Mouse (Mus musculus) Muller cell, postnatal 12 days (primary cell): ENCODE results near the gene Zdhhc12.

ENCODE experiments used
- DNase-seq: peaks from one replicate; pipeline ENCODE4 v3.0.0-alpha.2; 2015; ENCODE audit errors: inconsistent ontology term

The Zdhhc12 gene

DNA sequence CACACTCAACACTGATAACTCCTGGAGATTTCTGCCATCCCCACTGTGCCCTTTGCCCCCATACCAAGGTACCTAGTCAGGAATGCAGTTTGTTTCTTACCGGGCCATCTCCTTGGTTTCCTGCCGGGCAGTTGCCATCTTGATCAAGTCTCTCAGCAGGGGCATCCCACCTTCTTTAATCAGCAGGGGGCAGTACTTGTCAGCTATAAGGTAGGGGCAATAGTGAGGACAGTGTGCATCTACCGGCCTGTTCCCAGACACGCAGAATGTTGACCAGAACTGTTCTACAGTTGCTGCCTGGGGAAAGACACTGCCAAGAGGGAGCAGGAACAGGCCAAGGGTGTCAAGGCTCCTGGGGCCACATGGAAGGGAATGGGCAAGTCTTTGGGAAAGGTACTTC is 6.8 kb upstream of the Zdhhc12 start:
- no peak for DNase-seq

GRCm38 (mm10) chr2:30095882-30096527 is 2.6 kb upstream of the Zdhhc12 start:
- peak; percentile 32 for DNase-seq

DNA sequence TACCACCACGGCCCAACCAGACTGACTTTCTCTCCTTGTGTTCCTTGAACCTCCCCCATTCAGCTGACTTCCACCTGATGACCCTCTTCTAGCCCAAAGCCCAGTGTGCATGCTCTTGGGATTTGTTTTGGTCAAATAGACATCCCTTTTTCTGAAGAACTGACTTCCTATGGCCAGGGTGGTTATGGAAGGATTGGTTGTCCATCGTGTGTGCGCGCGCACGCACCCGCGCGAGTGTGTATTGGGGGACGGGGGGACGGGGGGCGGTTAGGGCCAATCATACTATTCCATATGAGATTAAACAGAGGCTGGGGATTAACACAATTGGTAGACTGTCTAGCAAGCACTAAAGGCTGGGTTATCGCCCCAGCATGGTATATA is 750 bp upstream of the Zdhhc12 start:
- peak; percentile 51 for DNase-seq

- DNase-seq, result no peak
Measured at GRCm38 (mm10) chr2:30092280-30092918, 1.0 kb downstream of the Zdhhc12 start.

DNA sequence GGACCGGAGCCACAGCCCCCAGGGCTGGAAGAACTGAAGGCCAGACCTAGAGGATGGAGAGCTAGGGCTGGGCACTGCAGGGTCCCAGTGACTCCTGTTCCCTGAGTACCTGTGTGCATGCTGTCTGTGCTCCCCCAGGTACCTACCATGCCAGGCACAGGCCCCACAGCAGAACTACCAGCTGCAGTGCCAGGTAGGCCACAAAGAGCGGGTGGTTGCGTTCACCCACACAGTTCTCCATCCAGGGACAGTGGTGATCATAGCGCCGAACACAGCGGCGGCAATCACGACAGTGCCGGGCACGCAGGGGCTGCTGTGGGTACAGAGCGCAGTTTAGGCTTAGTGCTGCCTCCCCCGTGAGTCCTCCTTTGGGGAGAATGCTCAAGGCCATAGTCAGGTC is 1.9 kb downstream of the Zdhhc12 start:
- DNase-seq, result no peak

- DNase-seq, result no peak
Measured at GRCm38 (mm10) chr2:30087310-30087709, 6.1 kb downstream of the Zdhhc12 start.

DNA sequence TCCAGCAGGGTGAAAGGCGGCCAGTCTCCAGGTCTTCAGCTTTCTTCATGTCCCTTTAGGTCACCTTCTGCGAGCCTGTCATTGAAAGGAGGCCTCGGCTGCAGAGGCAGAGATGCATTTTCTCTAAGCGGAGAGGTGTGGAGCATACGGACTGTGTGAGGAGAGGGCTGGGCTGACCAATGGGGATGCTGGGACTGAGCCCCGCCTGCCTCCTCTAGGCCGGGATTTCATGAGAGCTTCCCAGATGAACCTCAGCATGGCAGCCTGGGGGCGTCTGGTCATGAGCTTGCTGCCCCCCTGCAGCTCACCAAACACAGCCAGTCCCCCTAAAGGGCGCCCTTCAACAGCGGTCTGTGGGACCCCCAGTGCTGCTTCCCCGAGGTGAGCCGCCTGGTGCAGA is 8.8 kb downstream of the Zdhhc12 start:
- DNase-seq, result no peak

- DNase-seq, result no peak
Measured at GRCm38 (mm10) chr2:30084113-30084512, 9.3 kb downstream of the Zdhhc12 start.

- DNase-seq, result no peak
Measured at GRCm38 (mm10) chr2:30080181-30080800, 13.2 kb downstream of the Zdhhc12 start.

GRCm38 (mm10) chr2:30078760-30079159 is 14.7 kb downstream of the Zdhhc12 start:
- no peak for DNase-seq

- DNase-seq, result peak; percentile 19
Measured at GRCm38 (mm10) chr2:30078349-30078712, 15.1 kb downstream of the Zdhhc12 start.

DNA sequence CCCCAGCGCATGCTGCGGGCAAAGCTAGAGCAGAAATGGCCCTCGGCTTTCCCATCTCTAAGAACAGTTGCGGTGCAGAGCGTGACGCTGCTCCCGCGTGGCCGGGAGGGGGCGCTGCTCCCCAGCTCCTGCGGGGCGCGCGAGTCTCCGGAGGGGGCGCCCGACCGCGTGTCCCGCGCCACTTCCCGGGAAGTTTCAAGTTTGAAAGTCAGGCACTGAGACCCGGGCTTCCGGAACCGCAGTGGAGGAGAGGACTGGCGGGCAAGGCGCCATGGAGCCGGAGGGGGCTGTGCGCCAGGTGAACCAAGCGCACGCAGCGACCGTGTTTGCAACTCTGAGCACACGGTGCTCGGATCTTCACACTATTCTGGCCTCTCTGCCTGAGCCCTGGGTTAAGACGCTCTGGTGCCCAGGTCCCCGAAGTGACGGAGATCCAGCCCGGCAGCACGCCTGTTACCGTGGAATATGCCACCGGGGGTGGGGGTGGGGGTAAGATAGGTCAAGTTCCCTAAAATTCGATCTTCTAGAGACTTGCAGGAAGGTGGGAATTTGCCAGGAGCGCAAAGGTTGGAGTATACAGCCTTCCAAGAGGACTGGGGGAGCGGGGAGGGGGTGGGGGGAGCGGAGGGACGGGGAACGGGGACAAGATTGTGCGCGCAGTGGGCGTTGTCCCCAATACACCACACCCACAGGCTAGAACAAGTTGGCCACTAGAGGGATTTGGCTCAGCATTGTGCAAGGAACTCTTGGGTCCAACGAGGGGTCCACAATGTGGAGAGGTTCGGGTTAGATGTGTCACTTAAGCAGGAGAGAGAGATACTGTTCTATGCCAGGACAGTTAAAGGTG is 15.7 kb downstream of the Zdhhc12 start, which contains the start of gene Pkn3:
TSS of gene Pkn3 (plus strand) at position 183 of the 847 bp plus-strand sequence.
- DNase-seq, result peak; percentile 87

DNA sequence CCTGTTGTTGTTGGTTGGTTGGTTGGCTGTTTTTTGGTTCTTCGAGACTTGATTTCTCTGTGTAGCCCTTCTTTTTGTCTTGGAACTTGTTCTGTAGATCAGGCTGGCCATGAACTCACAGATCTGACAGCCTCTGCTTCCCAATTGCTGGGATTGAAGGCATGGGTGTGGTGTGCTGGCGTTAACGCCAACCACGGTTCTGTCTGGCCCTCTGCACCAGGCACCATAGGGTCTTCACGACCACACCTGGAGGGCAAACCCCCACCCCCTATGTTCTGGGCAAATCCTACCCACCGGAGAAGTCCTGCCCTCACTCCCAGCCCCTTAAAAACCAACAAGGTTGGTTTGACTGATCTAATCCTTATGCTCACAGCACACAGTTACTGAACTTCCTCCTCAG is 16.5 kb downstream of the Zdhhc12 start:
- DNase-seq, result no peak

- DNase-seq, result no peak
Measured at GRCm38 (mm10) chr2:30076439-30076838, 17.0 kb downstream of the Zdhhc12 start.

DNA sequence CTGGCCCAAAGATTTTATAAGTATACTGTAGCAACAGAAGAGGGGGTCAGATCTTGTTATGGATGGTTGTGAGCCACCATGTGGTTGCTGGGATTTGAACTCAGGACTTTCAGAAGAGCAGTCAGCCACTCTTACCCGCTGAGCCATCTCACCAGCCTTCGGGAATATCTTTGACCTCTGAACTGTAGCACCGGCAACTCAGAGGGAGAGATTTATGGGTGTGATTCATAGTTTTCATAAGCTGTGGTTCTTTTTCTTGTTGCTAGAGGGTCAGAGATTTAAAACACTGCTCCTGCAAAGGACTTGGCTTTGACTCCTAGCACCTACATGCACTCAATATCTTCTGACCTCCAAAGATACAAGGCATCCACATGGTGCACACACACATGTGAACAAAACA is 17.8 kb downstream of the Zdhhc12 start:
- DNase-seq, result no peak

GRCm38 (mm10) chr2:30073285-30073684 is 20.2 kb downstream of the Zdhhc12 start:
- no peak for DNase-seq

- DNase-seq, result no peak
Measured at GRCm38 (mm10) chr2:30072875-30073274, 20.6 kb downstream of the Zdhhc12 start.

DNA sequence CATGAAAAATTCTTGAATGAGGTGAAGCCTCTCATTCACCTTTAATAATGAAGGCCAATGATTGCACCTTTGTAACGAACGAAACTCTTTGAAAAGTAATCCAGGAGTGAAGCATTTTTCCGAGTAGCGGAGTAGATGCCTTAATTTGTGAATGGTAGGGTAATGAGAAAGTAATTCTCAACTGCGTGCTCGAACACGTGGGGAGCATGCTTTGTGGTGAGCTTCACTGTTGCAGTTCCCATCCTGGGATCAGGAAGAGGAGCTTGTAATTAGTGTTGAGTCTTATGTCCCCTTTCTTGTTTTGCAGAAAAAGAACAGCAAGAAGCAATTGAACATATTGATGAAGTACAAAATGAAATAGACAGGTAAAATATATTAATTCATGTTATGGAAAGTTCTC is 25.5 kb downstream of the Zdhhc12 start:
- no peak for DNase-seq

- peak; percentile 50 for DNase-seq
Measured at GRCm38 (mm10) chr2:30067031-30067888, 26.2 kb downstream of the Zdhhc12 start.

GRCm38 (mm10) chr2:30066046-30066901 is 27.2 kb downstream of the Zdhhc12 start:
- DNase-seq, result peak; percentile 98
